Mouse (Mus musculus): ENCODE measurements at regions not wholly inside any gene's neighbourhood (a gene's known extent, or its start where the extent isn't known, plus 50 kb on each side); places are given as distances from the start of the nearest gene placed in this dataset.

DNA sequence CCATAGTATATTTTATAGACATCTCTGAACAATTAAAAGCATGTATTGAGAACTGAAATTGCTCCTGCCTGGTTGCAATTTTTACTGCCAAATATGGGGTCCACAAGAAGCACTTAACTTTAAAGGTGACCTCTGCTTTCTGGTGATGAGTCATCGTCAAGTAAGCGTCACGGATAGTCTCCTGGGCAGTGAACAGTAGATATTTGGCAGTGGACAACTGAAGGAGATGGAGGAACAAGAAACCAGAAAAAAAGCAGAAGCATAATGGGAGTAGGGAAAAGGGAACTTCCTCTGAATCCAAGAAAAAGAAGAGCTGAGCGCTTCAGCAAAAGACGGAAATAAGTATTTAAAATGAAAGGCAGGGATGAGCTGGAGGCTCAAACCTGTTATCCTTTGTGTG is 199.3 kb downstream of the Sox4 start:
- TF ChIP-seq CTCF (IDR thresholded peaks at IDR 0.05): no peak
- DNase-seq (ENCODE audit: low spot score) (no peak), ATAC-seq (ENCODE audit: low FRiP score) (no peak)
- 80% methylated on average over 5 of the region's 5 CpGs for WGBS
- no peak overlapping the region for H3K4me3 ChIP-seq (ENCODE audit: low read depth, low read length)
- no peak overlapping the region for H3K27ac ChIP-seq (ENCODE audit: low read depth, low read length)
- peaks cover 9% of the 10 kb centered on the region; the same call in 1 of the 2 replicates for H3K4me1 ChIP-seq (ENCODE audit: insufficient read depth, low read length)
- no peaks in the 10 kb centered on the region for H3K36me3 ChIP-seq (ENCODE audit: insufficient read depth, low read length)
- no peaks in the 10 kb centered on the region for H3K9me3 ChIP-seq (ENCODE audit: low read length)
- no peaks in the 10 kb centered on the region for H3K27me3 ChIP-seq (ENCODE audit: insufficient read depth, low read length)
- H3K9ac ChIP-seq (replicated peaks; ENCODE audit: low read length, poor library complexity, severe bottlenecking): no peak overlapping the region
- H3K4me2 ChIP-seq (ENCODE audit: low read depth, low read length, poor library complexity, severe bottlenecking): no peak overlapping the region

DNA sequence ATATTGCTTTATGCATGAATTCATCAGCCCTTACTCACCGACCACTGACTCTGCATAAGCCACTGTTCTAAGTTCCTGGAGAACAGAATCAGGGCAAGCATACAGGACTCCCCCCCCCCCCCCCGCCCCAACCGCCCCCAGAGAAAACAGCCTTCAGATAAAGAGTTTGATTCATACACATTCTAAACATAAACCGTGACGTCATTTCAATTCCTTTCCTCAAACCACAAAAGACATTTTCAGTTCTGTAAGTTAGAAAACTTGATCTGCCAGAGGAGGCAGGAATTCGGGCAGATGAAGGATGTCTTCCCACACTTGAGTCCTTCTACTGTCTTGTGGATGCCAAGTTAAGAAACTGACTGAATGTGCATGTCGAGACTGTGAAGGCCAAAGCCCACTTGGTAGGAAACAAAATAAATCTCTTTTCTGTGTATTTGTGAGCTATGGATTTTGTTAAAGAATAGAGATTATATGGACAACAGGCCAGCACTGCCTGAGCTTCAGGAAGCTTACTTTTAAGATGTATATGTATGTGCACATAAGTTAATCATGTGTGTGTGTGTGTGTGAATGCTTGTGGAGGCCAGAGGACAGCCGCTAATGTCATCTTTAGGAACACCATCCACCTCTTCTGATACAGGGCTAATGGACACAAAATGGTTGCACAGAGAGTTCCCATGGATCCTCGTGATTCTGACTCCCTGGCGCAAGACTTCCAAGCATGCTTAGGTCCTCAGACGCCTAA is 202.4 kb downstream of the Sox4 start:
- ATAC-seq (ENCODE audit: low FRiP score): no peak
- no peak overlapping the region for H3K4me3 ChIP-seq (ENCODE audit: low read depth, low read length)
- WGBS: 85% methylated on average over 11 of the region's 11 CpGs
- no peak overlapping the region for H3K9ac ChIP-seq (replicated peaks; ENCODE audit: low read length, poor library complexity, severe bottlenecking)
- H3K4me2 ChIP-seq (ENCODE audit: low read depth, low read length, poor library complexity, severe bottlenecking): no peak overlapping the region
- no peak for DNase-seq (ENCODE audit: low spot score)
- H3K27ac ChIP-seq (ENCODE audit: low read depth, low read length): no peak overlapping the region
- H3K4me1 ChIP-seq (ENCODE audit: insufficient read depth, low read length): no peaks in the 10 kb centered on the region
- no peaks in the 10 kb centered on the region for H3K9me3 ChIP-seq (ENCODE audit: low read length)
- no peaks in the 10 kb centered on the region for H3K36me3 ChIP-seq (ENCODE audit: insufficient read depth, low read length)
- H3K27me3 ChIP-seq (ENCODE audit: insufficient read depth, low read length): no peaks in the 10 kb centered on the region
- no peak for TF ChIP-seq CTCF (IDR thresholded peaks at IDR 0.05)

- no peak overlapping the region for H3K27ac ChIP-seq (ENCODE audit: low read depth, low read length)
- no peaks in the 10 kb centered on the region for H3K27me3 ChIP-seq (ENCODE audit: insufficient read depth, low read length)
- ATAC-seq (ENCODE audit: low FRiP score): no peak
- WGBS: 64% methylated on average over 7 of the region's 7 CpGs
- DNase-seq (ENCODE audit: low spot score): no peak
- H3K36me3 ChIP-seq (ENCODE audit: insufficient read depth, low read length): no peaks in the 10 kb centered on the region
- TF ChIP-seq CTCF (IDR thresholded peaks at IDR 0.05): no peak
- no peak overlapping the region for H3K9ac ChIP-seq (replicated peaks; ENCODE audit: low read length, poor library complexity, severe bottlenecking)
- no peak overlapping the region for H3K4me3 ChIP-seq (ENCODE audit: low read depth, low read length)
- no peak overlapping the region for H3K4me2 ChIP-seq (ENCODE audit: low read depth, low read length, poor library complexity, severe bottlenecking)
- H3K4me1 ChIP-seq (ENCODE audit: insufficient read depth, low read length): no peaks in the 10 kb centered on the region
- H3K9me3 ChIP-seq (ENCODE audit: low read length): no peaks in the 10 kb centered on the region
These were observed 213.3 kb downstream of the Sox4 start for GRCm38 (mm10) chr13:28740158-28740670.

DNA sequence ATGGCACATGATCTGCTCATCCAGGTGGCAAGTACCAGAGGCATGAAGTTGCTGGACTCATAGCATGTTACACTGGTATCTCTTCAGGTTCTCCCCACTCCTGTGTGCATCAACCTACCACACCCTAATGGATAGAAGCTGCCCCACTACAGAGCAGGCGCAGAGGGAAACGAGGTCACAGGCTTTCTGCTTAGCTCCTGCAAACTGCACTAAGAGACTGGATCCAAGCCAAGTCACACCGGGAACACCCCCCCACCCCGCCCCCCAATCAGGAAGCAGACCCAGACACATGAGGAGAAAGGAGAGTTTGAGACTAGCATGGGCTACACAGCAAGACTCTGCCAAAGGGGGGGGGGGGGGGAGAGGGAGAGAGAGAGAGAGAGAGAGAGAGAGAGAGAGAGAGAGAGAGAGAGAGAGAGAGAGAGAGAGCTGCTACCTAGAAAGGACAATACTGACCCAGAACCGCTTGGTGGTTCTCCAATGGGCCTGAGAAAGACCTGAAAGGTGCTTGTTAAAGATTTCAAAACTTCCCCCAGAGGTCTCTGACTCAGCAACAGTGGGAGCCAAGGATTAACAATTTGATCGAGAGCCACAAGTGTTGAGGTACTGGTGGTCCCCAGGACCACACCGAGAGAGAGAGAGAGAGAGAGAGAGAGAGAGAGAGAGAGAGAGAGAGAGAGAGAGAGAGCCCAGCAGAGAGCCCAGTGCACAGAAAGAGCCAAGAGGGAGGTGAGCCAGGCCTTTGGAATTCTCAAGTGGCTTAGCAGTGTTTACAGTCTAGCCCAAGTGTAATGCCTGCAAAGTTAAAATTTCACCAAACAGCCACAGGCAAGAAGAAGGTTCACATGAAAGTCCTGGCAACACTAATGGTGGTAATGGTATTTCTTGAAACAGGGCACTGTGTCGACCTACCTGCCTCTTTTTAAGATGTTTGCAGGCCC is 215.1 kb downstream of the Sox4 start:
- DNase-seq (ENCODE audit: low spot score): no peak
- no peak for TF ChIP-seq CTCF (IDR thresholded peaks at IDR 0.05)
- Histone ChIP-seq H3K27ac (ENCODE audit: low read depth, low read length) (no peak overlapping the region), H3K27me3 (ENCODE audit: insufficient read depth, low read length) (no peaks in the 10 kb centered on the region), H3K4me3 (ENCODE audit: low read depth, low read length) (no peak overlapping the region), H3K4me2 (ENCODE audit: low read depth, low read length, poor library complexity, severe bottlenecking) (no peak overlapping the region), H3K4me1 (ENCODE audit: insufficient read depth, low read length) (no peaks in the 10 kb centered on the region), H3K9me3 (ENCODE audit: low read length) (no peaks in the 10 kb centered on the region), H3K36me3 (ENCODE audit: insufficient read depth, low read length) (no peaks in the 10 kb centered on the region), H3K9ac (replicated peaks; ENCODE audit: low read length, poor library complexity, severe bottlenecking) (no peak overlapping the region)
- ATAC-seq (ENCODE audit: low FRiP score): no peak
- WGBS: 46% methylated on average over 8 of the region's 8 CpGs

DNA sequence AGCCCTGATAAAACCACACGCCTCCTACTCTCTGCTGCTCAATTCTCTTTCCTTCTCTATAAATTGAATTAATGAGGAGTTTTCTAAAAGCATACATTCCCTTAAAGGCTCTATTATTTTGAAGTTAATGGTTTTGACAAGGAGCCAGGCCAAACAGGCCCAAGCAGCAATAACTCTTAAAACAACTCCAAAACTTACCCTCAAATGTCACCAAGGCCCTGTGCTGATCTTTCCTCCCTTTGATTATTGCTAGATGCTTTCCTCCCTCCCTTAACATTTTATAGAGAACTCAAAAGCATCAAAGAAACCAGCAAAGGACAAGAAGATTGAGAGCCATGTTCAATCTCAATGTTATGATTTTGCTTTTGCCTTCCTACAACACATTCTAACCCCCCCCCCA is 221.0 kb downstream of the Sox4 start:
- no peak for ATAC-seq (ENCODE audit: low FRiP score)
- no peaks in the 10 kb centered on the region for H3K4me1 ChIP-seq (ENCODE audit: insufficient read depth, low read length)
- no peak overlapping the region for H3K9ac ChIP-seq (replicated peaks; ENCODE audit: low read length, poor library complexity, severe bottlenecking)
- WGBS: 69% methylated on average over 1 of the region's 1 CpGs
- no peak overlapping the region for H3K4me3 ChIP-seq (ENCODE audit: low read depth, low read length)
- DNase-seq (ENCODE audit: low spot score): no peak
- no peaks in the 10 kb centered on the region for H3K36me3 ChIP-seq (ENCODE audit: insufficient read depth, low read length)
- no peaks in the 10 kb centered on the region for H3K27me3 ChIP-seq (ENCODE audit: insufficient read depth, low read length)
- no peaks in the 10 kb centered on the region for H3K9me3 ChIP-seq (ENCODE audit: low read length)
- no peak for TF ChIP-seq CTCF (IDR thresholded peaks at IDR 0.05)
- no peak overlapping the region for H3K4me2 ChIP-seq (ENCODE audit: low read depth, low read length, poor library complexity, severe bottlenecking)
- H3K27ac ChIP-seq (ENCODE audit: low read depth, low read length): no peak overlapping the region

DNA sequence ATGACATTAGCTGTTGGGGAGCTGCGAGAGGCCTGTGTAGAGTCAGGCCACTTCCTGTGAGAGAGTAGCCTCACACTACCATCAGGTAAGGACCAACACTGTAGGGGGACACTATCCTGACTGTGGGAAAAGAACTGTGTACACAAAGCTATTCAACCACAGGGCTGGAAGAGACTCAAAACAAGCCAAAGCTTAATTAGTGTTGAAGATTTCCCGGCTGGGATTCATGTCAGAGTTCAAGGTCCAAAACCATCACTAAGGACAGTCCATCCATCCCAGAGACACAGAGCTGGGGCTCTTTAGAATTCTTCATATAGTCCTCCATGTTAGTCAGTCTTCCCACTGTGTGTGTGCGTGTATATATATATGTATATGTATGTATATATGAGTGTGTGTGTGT is 221.5 kb downstream of the Sox4 start:
- Histone ChIP-seq H3K9ac (replicated peaks; ENCODE audit: low read length, poor library complexity, severe bottlenecking) (no peak overlapping the region), H3K4me3 (ENCODE audit: low read depth, low read length) (no peak overlapping the region), H3K27me3 (ENCODE audit: insufficient read depth, low read length) (no peaks in the 10 kb centered on the region), H3K4me2 (ENCODE audit: low read depth, low read length, poor library complexity, severe bottlenecking) (no peak overlapping the region), H3K36me3 (ENCODE audit: insufficient read depth, low read length) (no peaks in the 10 kb centered on the region), H3K9me3 (ENCODE audit: low read length) (no peaks in the 10 kb centered on the region), H3K4me1 (ENCODE audit: insufficient read depth, low read length) (no peaks in the 10 kb centered on the region), H3K27ac (ENCODE audit: low read depth, low read length) (no peak overlapping the region)
- no peak for DNase-seq (ENCODE audit: low spot score)
- 80% methylated on average over 3 of the region's 3 CpGs for WGBS
- no peak for TF ChIP-seq CTCF (IDR thresholded peaks at IDR 0.05)
- ATAC-seq (ENCODE audit: low FRiP score): no peak

All from midbrain, postnatal 0 days (tissue).